Comparison of ENCODE assay signal across 12 mouse cellular contexts in genomic region chr14:22114651-22115351, GRCm38 (mm10).
A peak's percentile ranks its signal among the peaks of the same experiment; 100 is the strongest.
DNase-seq lines count a peak whose midpoint lies in the region; ATAC-seq and TF ChIP-seq lines count a peak whose summit lies in the region.
"Had no signal": no experiment of that assay in that cellular context is flagged by ENCODE, and none has a peak within 500 bp of the region (broad histone marks: within the 10 kb centered on the region; RNA-seq: fewer than 3 reads in every experiment).

No protein-coding gene starts in this region.

- no peaks in the 10 kb centered on the region for H3K27me3 ChIP-seq in lung, embryonic 14.5 days (ENCODE audit: insufficient read depth, low read length)
- H3K27me3 ChIP-seq in limb, embryonic 14.5 days (ENCODE audit: control insufficient read depth, insufficient read depth, low read length), result no peaks in the 10 kb centered on the region

- 19% methylated on average over 18 of the region's 18 CpGs for WGBS in lung, embryonic 14.5 days
- 67% methylated on average over 18 of the region's 18 CpGs for WGBS in lung, adult 2 months
- WGBS in limb, embryonic 14.5 days, result 12% methylated on average over 18 of the region's 18 CpGs

- ATAC-seq in lung, embryonic 14.5 days (ENCODE audit: insufficient read depth), result no peak
- ATAC-seq in limb, embryonic 14.5 days (ENCODE audit: low FRiP score, low read depth), result no peak
- ATAC-seq: Patski had no signal

- no peak for TF ChIP-seq POLR2A in lung, adult 2 months (IDR thresholded peaks at IDR 0.05; ENCODE audit: borderline replicate concordance, extremely low read depth, low read depth, low read length)
- TF ChIP-seq POLR2A in limb, embryonic 14.5 days (IDR thresholded peaks at IDR 0.05; ENCODE audit: borderline replicate concordance, extremely low read depth, insufficient read depth, insufficient read length), result no peak

- H3K36me3 ChIP-seq in lung, embryonic 14.5 days (ENCODE audit: insufficient read depth), result no peaks in the 10 kb centered on the region
- H3K36me3 ChIP-seq in limb, embryonic 14.5 days (ENCODE audit: control insufficient read depth, insufficient read depth, low read length), result no peaks in the 10 kb centered on the region
- H3K36me3 ChIP-seq: heart, embryonic 15.5 days had no signal

- no peak for TF ChIP-seq CTCF in lung, embryonic 14.5 days (IDR thresholded peaks at IDR 0.05; ENCODE audit: low read depth)
- no peak for TF ChIP-seq CTCF in lung, adult 2 months (IDR thresholded peaks at IDR 0.05; ENCODE audit: insufficient read depth, low read length)

- peaks cover 6% of the 10 kb centered on the region; the same call in 1 of the 2 replicates for H3K4me1 ChIP-seq in lung, embryonic 14.5 days (ENCODE audit: insufficient read depth)
- H3K4me1 ChIP-seq in lung, adult 2 months (ENCODE audit: control insufficient read depth, insufficient read depth, low read length), result no peaks in the 10 kb centered on the region
- peaks cover 39% of the 10 kb centered on the region for H3K4me1 ChIP-seq in limb, embryonic 14.5 days (ENCODE audit: control insufficient read depth, insufficient read depth, low read length)
- H3K4me1 ChIP-seq: heart, embryonic 15.5 days had no signal

- peak; percentile 24 for DNase-seq in adrenal gland, adult 2 months
- DNase-seq in adrenal gland, postnatal 4 days (ENCODE audit: low spot score in 2 of 2), result no peak
- DNase-seq in lung, embryonic 14.5 days, result peak; percentile 56
- no peak for DNase-seq in lung, adult 2 months
- DNase-seq in limb, embryonic 14.5 days (ENCODE audit: low spot score), result peak; percentile 28
- peak; percentile 39 for DNase-seq in skeletal muscle tissue, adult 2 months (ENCODE audit: low read depth, low spot score)
- DNase-seq in layer of hippocampus, postnatal 10 days (ENCODE audit: low spot score in 2 of 2), result no peak
- no peak for DNase-seq in frontal cortex, postnatal 25 days (ENCODE audit: low spot score in 2 of 2)
- DNase-seq: cerebellum, adult 11 months had no signal

- H3K9ac ChIP-seq in lung, embryonic 14.5 days, result no peak overlapping the region
- H3K9ac ChIP-seq in limb, embryonic 14.5 days (ENCODE audit: low read depth, low read length, severe bottlenecking), result no peak overlapping the region
- H3K9ac ChIP-seq: heart, embryonic 15.5 days had no signal

- no peak overlapping the region for H3K4me3 ChIP-seq in lung, embryonic 14.5 days (ENCODE audit: low read depth, low read length)
- H3K4me3 ChIP-seq in lung, adult 2 months (replicated peaks; ENCODE audit: extremely low read depth, low read depth, low read length), result no peak overlapping the region
- no peak overlapping the region for H3K4me3 ChIP-seq in limb, embryonic 14.5 days (replicated peaks; ENCODE audit: low read length)
- H3K4me3 ChIP-seq: heart, embryonic 15.5 days; myocyte had no signal

- H3K9me3 ChIP-seq in lung, embryonic 14.5 days (ENCODE audit: low read depth, low read length), result no peaks in the 10 kb centered on the region
- H3K9me3 ChIP-seq in limb, embryonic 14.5 days (ENCODE audit: control insufficient read depth, low read length), result no peaks in the 10 kb centered on the region
- H3K9me3 ChIP-seq: heart, embryonic 15.5 days had no signal

- no peak overlapping the region for H3K27ac ChIP-seq in lung, embryonic 14.5 days (ENCODE audit: low read depth)
- H3K27ac ChIP-seq in limb, embryonic 14.5 days (replicated peaks; ENCODE audit: low read depth, low read length), result no peak overlapping the region
- H3K27ac ChIP-seq: heart, embryonic 15.5 days had no signal

- H3K4me2 ChIP-seq in lung, embryonic 14.5 days, result no peak overlapping the region
- 0 out of 2 replicates have a peak overlapping the region, but pooled peaks have one; percentile 0 for H3K4me2 ChIP-seq in limb, embryonic 14.5 days (replicated peaks; ENCODE audit: low read depth, low read length, severe bottlenecking)
- H3K4me2 ChIP-seq: heart, embryonic 15.5 days had no signal

Comparison
In these comparisons a context has a peak if more than half of its experiments do, and no peak if none do; other contexts are left out.
1. DNase-seq: peak in adrenal gland, adult 2 months (single experiment), lung, embryonic 14.5 days (single experiment), limb, embryonic 14.5 days (single experiment) and skeletal muscle tissue, adult 2 months (single experiment); none in adrenal gland, postnatal 4 days (0 of 2), lung, adult 2 months (single experiment), layer of hippocampus, postnatal 10 days (0 of 2) and frontal cortex, postnatal 25 days (0 of 2).